Mouse (Mus musculus): Measurements from ENCODE around the gene Rims4. TPM values are rescaled to one million over a fixed set of nuclear protein-coding genes. Genes with fewer than 3 reads are reported as not detected.

The Rims4 gene
- polyA plus RNA-seq, 1 experiment from 2014 or later: 0.78 TPM

- Histone ChIP-seq H3K4me2 (ENCODE audit: low read depth) (no peak overlapping the region), H3K4me3 (ENCODE audit: low read depth, low read length) (no peak overlapping the region), H3K27me3 (ENCODE audit: control insufficient read depth, insufficient read depth, low read length) (no peaks in the 10 kb centered on the region), H3K9me3 (ENCODE audit: control insufficient read depth, low read length) (no peaks in the 10 kb centered on the region), H3K36me3 (ENCODE audit: control insufficient read depth, insufficient read depth, low read length) (no peaks in the 10 kb centered on the region), H3K9ac (ENCODE audit: low read length) (no peak overlapping the region), H3K4me1 (ENCODE audit: control insufficient read depth, insufficient read depth, low read length) (no peaks in the 10 kb centered on the region), H3K27ac (ENCODE audit: low read depth, low read length) (no peak overlapping the region)
- no peak for DNase-seq (ENCODE audit: low spot score)
- ATAC-seq (ENCODE audit: insufficient read depth, low FRiP score, low TSS enrichment): no peak
- 70% methylated on average over 17 of the region's 17 CpGs for WGBS
Measured at GRCm38 (mm10) chr2:163882859-163883652, 35.4 kb downstream of the Rims4 start.

GRCm38 (mm10) chr2:163880891-163881290, 37.6 kb downstream of the Rims4 start:
- ATAC-seq (ENCODE audit: insufficient read depth, low FRiP score, low TSS enrichment) (no peak), DNase-seq (ENCODE audit: low spot score) (no peak)
- no peaks in the 10 kb centered on the region for H3K9me3 ChIP-seq (ENCODE audit: control insufficient read depth, low read length)
- no peak overlapping the region for H3K4me3 ChIP-seq (ENCODE audit: low read depth, low read length)
- 91% methylated on average over 6 of the region's 6 CpGs for WGBS
- H3K9ac ChIP-seq (ENCODE audit: low read length): no peak overlapping the region
- no peak overlapping the region for H3K4me2 ChIP-seq (ENCODE audit: low read depth)
- no peak overlapping the region for H3K27ac ChIP-seq (ENCODE audit: low read depth, low read length)
- no peaks in the 10 kb centered on the region for H3K4me1 ChIP-seq (ENCODE audit: control insufficient read depth, insufficient read depth, low read length)
- no peaks in the 10 kb centered on the region for H3K36me3 ChIP-seq (ENCODE audit: control insufficient read depth, insufficient read depth, low read length)
- no peaks in the 10 kb centered on the region for H3K27me3 ChIP-seq (ENCODE audit: control insufficient read depth, insufficient read depth, low read length)

GRCm38 (mm10) chr2:163876830-163877498, 41.5 kb downstream of the Rims4 start:
- Histone ChIP-seq H3K4me3 (ENCODE audit: low read depth, low read length) (no peak overlapping the region), H3K27ac (ENCODE audit: low read depth, low read length) (no peak overlapping the region), H3K36me3 (ENCODE audit: control insufficient read depth, insufficient read depth, low read length) (no peaks in the 10 kb centered on the region), H3K4me1 (ENCODE audit: control insufficient read depth, insufficient read depth, low read length) (peaks cover 3% of the 10 kb centered on the region; the same call in 1 of the 2 replicates), H3K9me3 (ENCODE audit: control insufficient read depth, low read length) (no peaks in the 10 kb centered on the region), H3K9ac (ENCODE audit: low read length) (no peak overlapping the region), H3K4me2 (ENCODE audit: low read depth) (no peak overlapping the region), H3K27me3 (ENCODE audit: control insufficient read depth, insufficient read depth, low read length) (no peaks in the 10 kb centered on the region)
- no peak for DNase-seq (ENCODE audit: low spot score)
- no peak for ATAC-seq (ENCODE audit: insufficient read depth, low FRiP score, low TSS enrichment)
- 81% methylated on average over 14 of the region's 14 CpGs for WGBS

DNA sequence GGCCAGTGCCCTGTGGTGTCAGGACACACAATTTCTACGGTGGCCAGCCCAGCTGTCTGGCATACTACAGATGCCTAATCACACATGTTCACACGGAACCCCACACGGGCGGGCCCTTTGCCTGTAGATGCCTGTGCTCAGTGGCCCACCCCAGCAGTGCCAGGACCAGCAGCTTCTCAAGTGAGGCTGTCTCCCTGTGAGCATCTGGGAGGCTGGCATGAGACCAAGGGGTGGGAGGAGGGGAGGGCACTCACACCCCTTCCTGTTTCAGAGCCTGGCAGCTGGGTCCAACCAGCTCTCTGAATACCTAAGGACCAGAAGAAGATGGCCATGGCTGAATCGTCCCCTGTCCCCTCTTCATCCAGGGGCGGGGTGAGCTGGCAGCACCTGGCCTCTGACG, 43.0 kb downstream of the Rims4 start:
- Histone ChIP-seq H3K9ac (ENCODE audit: low read length) (no peak overlapping the region), H3K27ac (ENCODE audit: low read depth, low read length) (no peak overlapping the region), H3K27me3 (ENCODE audit: control insufficient read depth, insufficient read depth, low read length) (no peaks in the 10 kb centered on the region), H3K36me3 (ENCODE audit: control insufficient read depth, insufficient read depth, low read length) (no peaks in the 10 kb centered on the region), H3K4me3 (ENCODE audit: low read depth, low read length) (no peak overlapping the region), H3K4me1 (ENCODE audit: control insufficient read depth, insufficient read depth, low read length) (peaks cover 3% of the 10 kb centered on the region; the same call in 1 of the 2 replicates), H3K9me3 (ENCODE audit: control insufficient read depth, low read length) (no peaks in the 10 kb centered on the region), H3K4me2 (ENCODE audit: low read depth) (no peak overlapping the region)
- ATAC-seq (ENCODE audit: insufficient read depth, low FRiP score, low TSS enrichment): no peak
- WGBS: 87% methylated on average over 7 of the region's 7 CpGs
- no peak for DNase-seq (ENCODE audit: low spot score)

DNA sequence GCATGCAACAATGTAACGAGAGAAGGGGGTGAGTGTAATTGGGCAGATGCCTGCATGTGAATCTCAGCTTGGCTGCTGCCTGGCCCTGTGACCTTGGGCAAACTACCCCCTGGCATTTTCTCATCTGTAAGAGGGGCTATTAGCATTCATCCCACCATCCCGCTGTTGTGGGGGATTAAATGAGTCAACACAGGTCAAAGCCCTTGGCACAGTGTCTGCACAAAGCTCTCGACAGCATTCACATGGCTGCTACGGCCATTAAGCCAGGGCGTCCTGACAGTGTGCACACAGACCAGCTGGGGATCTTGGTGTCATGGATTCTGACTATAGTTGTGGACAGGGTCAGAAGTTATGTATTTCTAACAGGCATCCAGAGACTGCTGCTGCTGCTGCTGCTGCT, 43.6 kb downstream of the Rims4 start:
- H3K4me3 ChIP-seq (ENCODE audit: low read depth, low read length): no peak overlapping the region
- ATAC-seq (ENCODE audit: insufficient read depth, low FRiP score, low TSS enrichment) (no peak), DNase-seq (ENCODE audit: low spot score) (no peak)
- no peaks in the 10 kb centered on the region for H3K27me3 ChIP-seq (ENCODE audit: control insufficient read depth, insufficient read depth, low read length)
- no peak overlapping the region for H3K4me2 ChIP-seq (ENCODE audit: low read depth)
- H3K36me3 ChIP-seq (ENCODE audit: control insufficient read depth, insufficient read depth, low read length): no peaks in the 10 kb centered on the region
- H3K9me3 ChIP-seq (ENCODE audit: control insufficient read depth, low read length): no peaks in the 10 kb centered on the region
- H3K4me1 ChIP-seq (ENCODE audit: control insufficient read depth, insufficient read depth, low read length): peaks cover 3% of the 10 kb centered on the region; the same call in 1 of the 2 replicates
- no peak overlapping the region for H3K9ac ChIP-seq (ENCODE audit: low read length)
- 35% methylated on average over 5 of the region's 5 CpGs for WGBS
- no peak overlapping the region for H3K27ac ChIP-seq (ENCODE audit: low read depth, low read length)

DNA sequence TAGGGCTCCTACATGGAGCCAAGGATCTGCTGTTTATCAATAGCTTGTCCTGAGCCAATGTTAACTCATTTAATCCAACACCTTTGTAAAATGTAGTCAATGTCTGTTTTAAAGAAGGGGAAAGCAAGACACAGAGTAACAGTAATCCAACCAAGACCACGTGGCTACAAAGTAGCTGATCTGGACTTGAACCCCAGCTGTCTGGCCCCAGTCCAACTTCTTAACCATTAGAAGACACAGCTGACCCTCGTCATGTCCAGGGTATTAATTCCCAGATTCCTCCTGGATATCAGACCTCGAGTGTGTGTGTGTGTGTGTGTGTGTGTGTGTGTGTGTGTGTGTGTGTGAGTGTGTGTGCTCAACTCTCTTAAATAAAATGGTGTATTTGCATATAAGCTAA, 46.6 kb downstream of the Rims4 start:
- Histone ChIP-seq H3K36me3 (ENCODE audit: control insufficient read depth, insufficient read depth, low read length) (no peaks in the 10 kb centered on the region), H3K9me3 (ENCODE audit: control insufficient read depth, low read length) (no peaks in the 10 kb centered on the region), H3K9ac (ENCODE audit: low read length) (no peak overlapping the region), H3K4me3 (ENCODE audit: low read depth, low read length) (no peak overlapping the region), H3K27ac (ENCODE audit: low read depth, low read length) (no peak overlapping the region), H3K4me2 (ENCODE audit: low read depth) (no peak overlapping the region), H3K27me3 (ENCODE audit: control insufficient read depth, insufficient read depth, low read length) (no peaks in the 10 kb centered on the region), H3K4me1 (ENCODE audit: control insufficient read depth, insufficient read depth, low read length) (peaks cover 3% of the 10 kb centered on the region; the same call in 1 of the 2 replicates)
- DNase-seq (ENCODE audit: low spot score): no peak
- WGBS: 74% methylated on average over 3 of the region's 3 CpGs
- ATAC-seq (ENCODE audit: insufficient read depth, low FRiP score, low TSS enrichment): no peak

- Histone ChIP-seq H3K9me3 (ENCODE audit: control insufficient read depth, low read length) (no peaks in the 10 kb centered on the region), H3K36me3 (ENCODE audit: control insufficient read depth, insufficient read depth, low read length) (no peaks in the 10 kb centered on the region), H3K4me1 (ENCODE audit: control insufficient read depth, insufficient read depth, low read length) (peaks cover 3% of the 10 kb centered on the region; the same call in 1 of the 2 replicates), H3K27ac (ENCODE audit: low read depth, low read length) (no peak overlapping the region), H3K4me3 (ENCODE audit: low read depth, low read length) (no peak overlapping the region), H3K9ac (ENCODE audit: low read length) (no peak overlapping the region), H3K27me3 (ENCODE audit: control insufficient read depth, insufficient read depth, low read length) (no peaks in the 10 kb centered on the region), H3K4me2 (ENCODE audit: low read depth) (no peak overlapping the region)
- 79% methylated on average over 4 of the region's 4 CpGs for WGBS
- no peak for DNase-seq (ENCODE audit: low spot score)
- ATAC-seq (ENCODE audit: insufficient read depth, low FRiP score, low TSS enrichment): no peak
Measured at GRCm38 (mm10) chr2:163871266-163871665, 47.2 kb downstream of the Rims4 start.

- Histone ChIP-seq H3K27ac (ENCODE audit: low read depth, low read length) (no peak overlapping the region), H3K36me3 (ENCODE audit: control insufficient read depth, insufficient read depth, low read length) (no peaks in the 10 kb centered on the region), H3K9me3 (ENCODE audit: control insufficient read depth, low read length) (no peaks in the 10 kb centered on the region), H3K27me3 (ENCODE audit: control insufficient read depth, insufficient read depth, low read length) (no peaks in the 10 kb centered on the region), H3K4me1 (ENCODE audit: control insufficient read depth, insufficient read depth, low read length) (no peaks in the 10 kb centered on the region), H3K9ac (ENCODE audit: low read length) (no peak overlapping the region), H3K4me2 (ENCODE audit: low read depth) (no peak overlapping the region), H3K4me3 (ENCODE audit: low read depth, low read length) (no peak overlapping the region)
- ATAC-seq (ENCODE audit: insufficient read depth, low FRiP score, low TSS enrichment) (no peak), DNase-seq (ENCODE audit: low spot score) (no peak)
- 59% methylated on average over 5 of the region's 5 CpGs for WGBS
Measured at GRCm38 (mm10) chr2:163869783-163870182, 48.7 kb downstream of the Rims4 start.

- no peaks in the 10 kb centered on the region for H3K9me3 ChIP-seq (ENCODE audit: control insufficient read depth, low read length)
- H3K4me3 ChIP-seq (ENCODE audit: low read depth, low read length): no peak overlapping the region
- no peaks in the 10 kb centered on the region for H3K36me3 ChIP-seq (ENCODE audit: control insufficient read depth, insufficient read depth, low read length)
- no peaks in the 10 kb centered on the region for H3K27me3 ChIP-seq (ENCODE audit: control insufficient read depth, insufficient read depth, low read length)
- ATAC-seq (ENCODE audit: insufficient read depth, low FRiP score, low TSS enrichment) (no peak), DNase-seq (ENCODE audit: low spot score) (no peak)
- no peaks in the 10 kb centered on the region for H3K4me1 ChIP-seq (ENCODE audit: control insufficient read depth, insufficient read depth, low read length)
- H3K27ac ChIP-seq (ENCODE audit: low read depth, low read length): no peak overlapping the region
- no peak overlapping the region for H3K4me2 ChIP-seq (ENCODE audit: low read depth)
- 86% methylated on average over 9 of the region's 9 CpGs for WGBS
- H3K9ac ChIP-seq (ENCODE audit: low read length): no peak overlapping the region
Measured at GRCm38 (mm10) chr2:163866061-163866460, 52.4 kb downstream of the Rims4 start.
